Mouse (Mus musculus) kidney, postnatal 36 days (tissue): ENCODE measurements around the gene Zfyve21.
A peak's percentile ranks its signal among the peaks of the same experiment; 100 is the strongest.

Source experiments
- DNase-seq, 2 experiments: peaks; one replicate each; pipeline ENCODE4 v3.0.0; 2021 to 2022; ENCODE audit warnings: mixed read lengths in 2 of 2

Zfyve21 gene

DNA sequence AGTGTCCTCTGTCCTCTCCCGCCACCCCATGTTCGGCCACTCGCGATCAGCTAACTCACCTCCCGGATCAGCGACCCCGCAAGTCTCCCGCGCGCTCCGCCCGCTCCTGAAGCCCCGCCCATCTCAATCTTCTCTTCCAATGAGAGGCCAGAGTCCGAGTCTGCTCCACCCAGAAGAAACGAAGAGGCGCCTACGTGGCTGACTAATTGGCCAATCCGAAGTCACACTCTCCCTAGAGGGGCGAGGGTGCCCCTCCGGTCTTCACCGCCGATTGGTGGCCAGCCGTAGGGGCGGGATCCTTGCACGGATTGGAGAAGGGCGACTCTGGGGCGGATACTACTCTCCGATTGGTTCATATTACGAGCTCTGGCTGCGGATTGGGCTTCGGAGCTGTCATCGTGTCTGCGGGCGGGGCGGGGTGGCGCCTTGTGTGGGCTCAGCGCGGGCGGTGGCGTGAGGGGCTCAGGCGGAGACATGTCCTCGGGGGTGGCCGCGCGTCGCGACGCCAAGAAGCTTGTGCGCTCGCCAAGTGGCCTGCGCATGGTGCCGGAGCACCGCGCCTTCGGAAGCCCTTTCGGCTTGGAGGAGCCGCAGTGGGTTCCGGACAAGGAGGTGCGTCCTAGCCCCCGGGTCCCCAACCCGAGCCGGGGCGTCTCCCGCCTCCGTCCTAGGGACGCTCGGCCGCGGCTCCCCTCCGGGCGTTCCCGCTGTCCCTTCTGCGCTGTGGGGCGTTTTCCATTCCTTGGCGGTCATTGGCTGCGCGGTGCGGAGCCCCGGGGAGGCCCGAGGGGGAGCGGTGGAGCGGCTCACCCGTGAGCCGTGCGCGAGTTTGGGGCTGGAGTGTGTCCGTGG is at the start of gene Zfyve21, which contains the start of gene Xrcc3:
Gene Zfyve21 (plus strand): TSS at position 405 of the 852 bp plus-strand sequence.
Gene Xrcc3 (minus strand): TSS at position 108 of the 852 bp plus-strand sequence.
- DNase-seq = peak; percentile 96 to 99

DNA sequence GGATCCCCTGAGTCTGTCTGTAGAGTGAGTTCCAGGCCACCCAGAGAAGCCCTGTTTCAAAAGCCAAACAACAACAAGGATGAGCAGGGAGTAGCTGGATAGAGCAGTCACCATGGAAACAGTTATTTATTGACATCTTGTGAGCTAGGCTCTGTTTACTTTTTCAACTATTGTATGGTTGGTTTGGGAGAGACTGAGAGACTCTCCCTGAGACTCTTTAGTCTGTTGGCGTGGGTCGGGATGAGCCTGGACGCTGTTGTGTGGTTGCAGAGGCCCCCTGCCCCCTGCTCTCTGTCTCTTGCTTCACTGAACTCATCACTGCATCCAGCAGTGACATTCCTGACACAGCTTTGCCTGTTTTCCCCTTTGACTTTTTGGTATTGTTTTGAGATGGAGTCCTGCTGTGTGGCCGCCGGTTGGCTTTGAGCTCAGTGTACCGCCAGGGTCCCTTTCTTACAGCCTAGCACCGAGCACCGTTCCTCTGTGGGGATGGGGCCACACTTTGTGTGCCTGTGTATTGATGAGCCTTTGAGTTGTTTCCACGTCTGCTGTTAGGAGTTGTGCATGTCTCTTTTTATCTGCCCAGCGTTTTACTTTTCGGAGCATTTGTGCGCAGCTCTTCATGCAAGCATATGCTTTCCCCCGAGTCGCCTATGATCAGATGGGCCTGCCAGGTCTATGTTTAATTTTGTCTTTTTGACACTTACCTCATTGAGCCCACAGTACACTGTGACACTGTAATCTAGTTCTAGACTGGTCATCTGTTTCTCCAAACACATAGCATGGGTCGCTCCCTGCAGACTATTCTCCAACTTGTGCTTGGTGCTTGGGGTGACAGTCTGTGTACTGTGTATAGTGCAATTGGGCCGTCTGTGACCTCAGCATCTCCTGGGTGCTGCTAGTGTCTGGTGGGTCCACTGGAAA is 47.4 kb upstream of the Zfyve21 start:
- DNase-seq = no peak

DNA sequence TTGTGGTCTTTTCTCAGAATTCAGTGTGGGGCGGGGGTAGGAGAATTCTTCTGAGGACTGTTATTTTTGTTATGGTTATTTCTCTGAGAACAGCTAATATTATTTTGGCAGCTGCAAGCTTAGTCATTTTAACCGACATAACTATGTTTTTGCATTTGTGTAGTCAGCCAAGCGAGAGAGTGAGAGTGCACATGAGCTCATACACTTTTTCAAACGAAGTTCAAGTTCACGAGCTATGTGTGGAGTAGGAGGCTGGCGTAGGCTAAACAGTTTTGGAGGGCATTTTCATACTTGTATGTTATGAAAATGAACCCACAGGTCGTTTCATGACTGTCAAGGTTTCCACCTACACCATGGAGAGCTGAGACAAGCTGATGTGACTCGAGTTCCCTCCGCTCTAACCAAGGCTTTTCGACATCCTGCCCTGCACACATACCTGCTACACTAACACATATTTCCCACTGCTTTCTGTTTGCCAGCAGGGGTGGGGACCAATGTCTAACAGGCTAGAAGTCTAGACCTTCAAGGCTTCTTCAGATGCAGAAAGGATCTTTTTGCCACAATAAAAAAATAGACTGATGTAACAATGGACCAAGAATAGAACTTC is 45.5 kb upstream of the Zfyve21 start:
- no peak for DNase-seq

DNA sequence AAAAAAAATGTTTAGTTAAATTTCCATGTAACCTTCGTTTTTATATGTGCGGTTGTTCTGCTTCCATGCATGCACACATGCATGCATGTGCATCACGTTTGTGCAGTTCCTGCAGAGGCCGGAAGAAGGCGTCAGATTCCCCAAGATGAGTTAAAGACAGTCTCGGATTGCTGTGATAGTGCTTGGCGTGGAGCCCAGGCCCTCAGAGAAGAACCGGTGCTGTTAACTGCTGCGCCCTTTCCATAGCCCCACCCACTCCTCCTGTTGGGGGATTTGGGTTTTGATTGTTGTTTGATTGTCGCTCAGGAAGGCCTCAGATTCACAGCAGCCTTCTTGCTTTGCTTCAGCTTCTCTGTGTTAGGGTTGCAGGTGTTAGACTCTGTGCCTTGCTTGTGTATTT is 44.7 kb upstream of the Zfyve21 start:
- DNase-seq = peak; percentile 74 to 85

- DNase-seq = no peak
Observed at GRCm38 (mm10) chr12:111769816-111770577, 44.0 kb upstream of the Zfyve21 start.

- peak; percentile 42 to 69 for DNase-seq
Observed at GRCm38 (mm10) chr12:111770651-111771050, 43.3 kb upstream of the Zfyve21 start.

GRCm38 (mm10) chr12:111774156-111774555 is 39.8 kb upstream of the Zfyve21 start:
- DNase-seq = no peak

GRCm38 (mm10) chr12:111774845-111775244 is 39.1 kb upstream of the Zfyve21 start:
- no peak for DNase-seq

DNA sequence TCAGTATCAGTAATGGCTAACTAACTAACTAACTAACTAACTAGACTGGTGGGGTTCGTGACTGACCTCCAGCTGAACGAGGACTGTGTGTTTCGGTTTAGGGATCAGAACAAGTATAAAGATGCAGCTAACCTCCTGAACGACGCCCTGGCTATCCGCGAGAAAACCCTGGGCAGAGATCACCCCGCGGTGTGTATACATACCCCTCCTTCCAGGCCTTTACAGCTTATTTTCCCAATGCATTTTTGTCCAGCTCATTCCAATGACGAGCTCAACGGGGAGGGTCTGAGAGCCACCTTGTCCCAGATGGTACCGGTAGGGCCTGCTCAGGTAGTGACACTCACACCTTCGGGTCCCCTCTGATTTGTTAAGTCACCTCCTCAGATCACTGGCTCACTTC is 36.1 kb upstream of the Zfyve21 start:
- no peak for DNase-seq

DNA sequence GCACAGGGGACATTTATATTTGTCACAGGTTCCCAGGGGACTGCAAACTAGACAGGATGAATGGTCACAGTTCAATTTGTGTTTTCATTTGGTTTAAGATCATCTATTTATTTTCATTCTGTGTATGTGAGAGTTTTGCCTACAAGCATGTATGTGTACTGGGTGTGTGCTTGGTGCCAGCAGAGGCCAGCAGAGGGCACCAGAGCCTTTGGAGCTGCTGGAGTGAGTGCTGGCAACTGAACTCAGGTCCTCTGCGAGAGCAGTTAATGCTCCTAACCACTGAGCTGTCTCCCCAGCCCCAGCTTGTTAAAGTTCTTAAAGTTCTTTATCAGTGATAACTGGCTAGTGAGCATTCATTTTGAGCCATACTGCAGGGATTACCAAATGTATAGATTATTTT is 34.4 kb upstream of the Zfyve21 start:
- DNase-seq = peak in 1 of 2 experiments; percentile 42

DNA sequence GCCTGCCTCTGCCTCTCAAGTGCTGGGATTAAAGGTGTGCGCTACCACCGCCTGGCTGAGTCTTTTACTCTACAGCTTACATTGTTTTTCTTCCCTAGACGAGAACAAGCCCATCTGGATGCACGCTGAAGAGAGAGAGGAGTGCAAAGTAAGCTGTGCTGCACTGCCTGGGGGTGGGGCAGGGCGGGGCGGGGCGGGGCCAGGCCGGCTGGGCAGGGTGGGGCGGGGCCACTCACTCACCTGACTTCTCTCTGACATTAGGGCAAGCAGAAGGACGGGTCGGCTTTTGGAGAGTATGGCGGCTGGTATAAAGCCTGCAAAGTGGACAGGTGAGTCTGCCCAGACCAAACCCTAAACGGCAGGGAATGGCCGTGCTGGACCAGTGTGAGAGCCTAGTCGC is 28.8 kb upstream of the Zfyve21 start:
- no peak for DNase-seq

GRCm38 (mm10) chr12:111787015-111787414 is 27.0 kb upstream of the Zfyve21 start:
- no peak for DNase-seq

GRCm38 (mm10) chr12:111790090-111790489 is 23.9 kb upstream of the Zfyve21 start:
- peak; percentile 65 to 82 for DNase-seq

GRCm38 (mm10) chr12:111790631-111791030 is 23.3 kb upstream of the Zfyve21 start:
- DNase-seq = no peak

GRCm38 (mm10) chr12:111791474-111792104 is 22.4 kb upstream of the Zfyve21 start:
- no peak for DNase-seq

GRCm38 (mm10) chr12:111794102-111794501 is 19.9 kb upstream of the Zfyve21 start:
- DNase-seq = peak; percentile 86 to 87

GRCm38 (mm10) chr12:111794526-111795179 is 19.3 kb upstream of the Zfyve21 start:
- DNase-seq = no peak

GRCm38 (mm10) chr12:111795180-111795895 is 18.6 kb upstream of the Zfyve21 start:
- peak; percentile 68 to 75 for DNase-seq

DNA sequence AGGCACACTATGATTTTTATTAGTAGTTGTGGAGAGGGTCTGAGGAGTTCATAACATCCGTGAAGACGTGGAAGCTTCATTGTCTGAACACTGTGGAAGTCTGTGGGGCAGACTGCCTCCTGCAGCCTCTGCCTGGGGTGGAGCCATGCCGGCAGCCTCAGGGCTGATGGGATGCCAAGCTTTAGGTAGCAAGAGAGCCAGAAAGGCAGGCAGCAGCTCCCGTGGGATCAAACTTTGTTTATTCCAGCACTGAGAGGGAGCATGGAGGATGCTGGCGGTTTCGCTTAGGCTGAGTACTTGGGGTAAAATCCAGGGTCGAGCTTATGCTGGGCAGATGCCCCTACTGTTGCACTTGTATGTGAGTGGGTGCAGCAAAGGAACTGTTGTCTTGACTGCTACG is 16.7 kb upstream of the Zfyve21 start:
- no peak for DNase-seq

DNA sequence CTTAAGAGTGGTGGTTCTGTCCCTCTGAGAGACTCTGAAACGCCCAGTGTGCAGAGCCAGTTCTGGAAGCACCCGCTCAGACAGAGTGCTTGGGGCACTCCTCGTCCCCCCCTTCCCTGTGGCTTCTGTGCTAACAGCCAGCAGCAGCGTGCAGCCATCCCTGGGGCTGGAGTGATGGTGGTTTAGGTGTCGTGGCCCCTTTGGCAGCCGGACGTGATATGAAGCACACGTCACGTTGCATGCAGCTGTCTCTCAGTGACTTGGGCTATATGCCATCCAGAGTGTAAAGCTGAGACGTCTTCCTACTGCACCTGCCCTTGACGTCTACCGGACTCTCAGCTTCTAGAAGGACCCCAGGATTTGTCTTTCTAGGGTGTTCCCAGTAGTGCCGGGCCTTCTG is 15.5 kb upstream of the Zfyve21 start:
- DNase-seq = no peak
